Mouse (Mus musculus) liver, embryonic 11.5 days (tissue): ENCODE measurements around the gene Zbp1. TPM values are rescaled to one million over a fixed set of nuclear protein-coding genes. Genes with fewer than 3 reads are reported as not detected.
A peak's percentile ranks its signal among the peaks of the same experiment; 100 is the strongest.

ENCODE experiments used
- ATAC-seq: fragments of 200-750 bp; cut with Nextera tagmentation; replicated peaks from 2 replicates; pipeline ENCODE4 v1.8.0; 2017; ENCODE audit warnings: moderate number of reproducible peaks, mild to moderate bottlenecking, moderate TSS enrichment, moderate library complexity; ENCODE audit not compliant: low FRiP score
- DNase-seq: peaks from one replicate; pipeline ENCODE4 v3.0.0-alpha.2; 2017; ENCODE audit warnings: low spot score
- H3K27ac ChIP-seq: fragments of 300-500 bp; sonication (generic); 2 replicates; pipeline ENCODE4 v1.5.1; 2014; ENCODE audit warnings: mild to moderate bottlenecking, low read depth, low read length, control low read depth
- H3K27me3 ChIP-seq: fragments of 300-500 bp; sonication (generic); replicated peaks from 2 replicates; pipeline ENCODE4 v1.6.1; 2014; ENCODE audit warnings: low read length, mixed read lengths; ENCODE audit not compliant: control insufficient read depth, insufficient read depth
- H3K36me3 ChIP-seq: fragments of 300-500 bp; sonication (generic); 2 replicates; pipeline ENCODE4 v1.6.1; 2014; ENCODE audit warnings: mild to moderate bottlenecking, low read length, moderate library complexity, mixed read lengths; ENCODE audit not compliant: control insufficient read depth, insufficient read depth
- H3K4me1 ChIP-seq: fragments of 300-500 bp; sonication (generic); replicated peaks from 2 replicates; pipeline ENCODE4 v1.6.1; 2014; ENCODE audit warnings: low read length, mixed read lengths; ENCODE audit not compliant: control insufficient read depth, insufficient read depth
- H3K4me2 ChIP-seq: fragments of 300-500 bp; sonication (generic); 2 replicates; pipeline ENCODE4 v1.6.1; 2014; ENCODE audit warnings: mild to moderate bottlenecking, control low read depth, moderate library complexity
- H3K4me3 ChIP-seq: fragments of 300-500 bp; sonication (generic); 2 replicates; pipeline ENCODE4 v1.5.1; 2014; ENCODE audit warnings: low read depth, low read length, control low read depth
- H3K9ac ChIP-seq: fragments of 300-500 bp; sonication (generic); 2 replicates; pipeline ENCODE4 v1.6.1; 2014; ENCODE audit warnings: low read depth, low read length, control low read depth
- H3K9me3 ChIP-seq: fragments of 300-500 bp; sonication (generic); 2 replicates; pipeline ENCODE4 v1.6.1; 2016; ENCODE audit warnings: low read length, inconsistent platforms, mixed read lengths; ENCODE audit not compliant: control insufficient read depth
- WGBS: fragments of 180-500 bp; shearing (Covaris S2); extraction: QIAGEN DNeasy Blood & Tissue Kit; methylation state at CpG from one replicate; pipeline ENCODE4 v1.1.7; 2014; 5-methylcytosine and 5-hydroxymethylcytosine counted together
- polyA plus RNA-seq: library from polyadenylated mRNA; unstranded; fragments of >200 nt; fragmentation: Nextera tagmentation; extraction: Ambion mirVana; gene quantifications from 2 replicates; pipeline ENCODE4 v1.2.1, GENCODE M21; 2014

Zbp1 gene
- polyA plus RNA-seq, 1 experiment from 2014 or later = not detected

- Histone ChIP-seq H3K4me1 (no peaks in the 10 kb centered on the region), H3K36me3 (no peaks in the 10 kb centered on the region), H3K27me3 (no peaks in the 10 kb centered on the region; the same call in 1 of the 2 replicates), H3K4me2 (no peak overlapping the region), H3K4me3 (no peak overlapping the region), H3K27ac (no peak overlapping the region), H3K9me3 (no peaks in the 10 kb centered on the region), H3K9ac (no peak overlapping the region)
- ATAC-seq (no peak), DNase-seq (no peak)
- WGBS = 80% methylated on average over 10 of the region's 10 CpGs
Measured at GRCm38 (mm10) chr2:173165357-173165756, 53.4 kb downstream of the Zbp1 start.

GRCm38 (mm10) chr2:173164946-173165345 is 53.8 kb downstream of the Zbp1 start:
- Histone ChIP-seq H3K27me3 (no peaks in the 10 kb centered on the region; the same call in 1 of the 2 replicates), H3K9ac (no peak overlapping the region), H3K4me1 (no peaks in the 10 kb centered on the region), H3K36me3 (no peaks in the 10 kb centered on the region), H3K9me3 (no peaks in the 10 kb centered on the region), H3K4me2 (no peak overlapping the region), H3K4me3 (no peak overlapping the region), H3K27ac (no peak overlapping the region)
- 83% methylated on average over 10 of the region's 10 CpGs for WGBS
- no peak for DNase-seq
- no peak for ATAC-seq

GRCm38 (mm10) chr2:173164358-173164757 is 54.4 kb downstream of the Zbp1 start:
- ATAC-seq (no peak), DNase-seq (no peak)
- H3K27ac ChIP-seq = no peak overlapping the region
- H3K36me3 ChIP-seq = no peaks in the 10 kb centered on the region
- no peak overlapping the region for H3K9ac ChIP-seq
- H3K4me1 ChIP-seq = no peaks in the 10 kb centered on the region; the same call in 1 of the 2 replicates
- H3K9me3 ChIP-seq = no peaks in the 10 kb centered on the region
- H3K27me3 ChIP-seq = no peaks in the 10 kb centered on the region; the same call in 1 of the 2 replicates
- WGBS = 26% methylated on average over 2 of the region's 2 CpGs
- no peak overlapping the region for H3K4me3 ChIP-seq
- H3K4me2 ChIP-seq = no peak overlapping the region

- no peak for DNase-seq
- no peaks in the 10 kb centered on the region for H3K9me3 ChIP-seq
Measured at GRCm38 (mm10) chr2:173163380-173163779, 55.3 kb downstream of the Zbp1 start.

GRCm38 (mm10) chr2:173159354-173160311 is 59.1 kb downstream of the Zbp1 start:
- ATAC-seq = peak; percentile 40; the same call in 1 of the 2 replicates

More at GRCm38 (mm10) chr2:173163380-173163779, 55.3 kb downstream of the Zbp1 start:
- 81% methylated on average over 8 of the region's 8 CpGs for WGBS
- ATAC-seq = no peak
- no peak overlapping the region for H3K9ac ChIP-seq
- no peaks in the 10 kb centered on the region for H3K36me3 ChIP-seq
- no peaks in the 10 kb centered on the region; the same call in 1 of the 2 replicates for H3K4me1 ChIP-seq
- H3K4me3 ChIP-seq = no peak overlapping the region
- H3K27ac ChIP-seq = no peak overlapping the region
- no peaks in the 10 kb centered on the region; the same call in 1 of the 2 replicates for H3K27me3 ChIP-seq
- no peak overlapping the region for H3K4me2 ChIP-seq

GRCm38 (mm10) chr2:173158390-173159055 is 60.2 kb downstream of the Zbp1 start:
- Histone ChIP-seq H3K36me3 (no peaks in the 10 kb centered on the region), H3K4me3 (no peak overlapping the region), H3K27me3 (no peaks in the 10 kb centered on the region), H3K27ac (no peak overlapping the region), H3K9me3 (no peaks in the 10 kb centered on the region), H3K4me2 (no peak overlapping the region), H3K4me1 (no peaks in the 10 kb centered on the region; the same call in 1 of the 2 replicates), H3K9ac (no peak overlapping the region)
- DNase-seq (no peak), ATAC-seq (no peak)
- 81% methylated on average over 19 of the region's 19 CpGs for WGBS

More at GRCm38 (mm10) chr2:173159354-173160311, 59.1 kb downstream of the Zbp1 start:
- Histone ChIP-seq H3K4me3 (no peak overlapping the region), H3K27ac (no peak overlapping the region), H3K9me3 (no peaks in the 10 kb centered on the region), H3K4me1 (no peaks in the 10 kb centered on the region; the same call in 1 of the 2 replicates), H3K9ac (no peak overlapping the region), H3K4me2 (no peak overlapping the region), H3K27me3 (no peaks in the 10 kb centered on the region), H3K36me3 (no peaks in the 10 kb centered on the region)
- 52% methylated on average over 24 of the region's 24 CpGs for WGBS
- no peak for DNase-seq

GRCm38 (mm10) chr2:173157871-173158270 is 60.9 kb downstream of the Zbp1 start:
- H3K27ac ChIP-seq = no peak overlapping the region
- no peak overlapping the region for H3K9ac ChIP-seq
- H3K4me1 ChIP-seq = no peaks in the 10 kb centered on the region; the same call in 1 of the 2 replicates
- H3K4me2 ChIP-seq = no peak overlapping the region
- WGBS = 88% methylated on average over 4 of the region's 4 CpGs
- DNase-seq (no peak), ATAC-seq (no peak)
- no peaks in the 10 kb centered on the region for H3K27me3 ChIP-seq
- H3K36me3 ChIP-seq = no peaks in the 10 kb centered on the region
- no peaks in the 10 kb centered on the region for H3K9me3 ChIP-seq
- no peak overlapping the region for H3K4me3 ChIP-seq

GRCm38 (mm10) chr2:173157376-173157775 is 61.3 kb downstream of the Zbp1 start:
- no peak overlapping the region for H3K4me3 ChIP-seq
- no peak overlapping the region for H3K4me2 ChIP-seq
- ATAC-seq (no peak), DNase-seq (no peak)
- 60% methylated on average over 4 of the region's 4 CpGs for WGBS
- H3K27me3 ChIP-seq = no peaks in the 10 kb centered on the region
- H3K27ac ChIP-seq = no peak overlapping the region
- no peaks in the 10 kb centered on the region for H3K36me3 ChIP-seq
- H3K4me1 ChIP-seq = no peaks in the 10 kb centered on the region; the same call in 1 of the 2 replicates
- H3K9ac ChIP-seq = no peak overlapping the region
- no peaks in the 10 kb centered on the region for H3K9me3 ChIP-seq
